Mouse (Mus musculus): ENCODE results near the gene Olfr469. TPM values are rescaled to one million over a fixed set of nuclear protein-coding genes. Genes with fewer than 3 reads are reported as not detected.
"Not testable (repeated sequence)": the region's sequence is repeated elsewhere in the genome, so short reads cannot be mapped to it uniquely, and the experiment has no call there.

Olfr469 gene
- not detected for total RNA-seq (2021)

- intact Hi-C loops (cut with DNase I); DNase-seq: not testable (repeated sequence)
Observed at GRCm38 (mm10) chr7:107825441-107825840, at the start of gene Olfr469. TSS of gene Olfr469 (minus strand) at chr7:107825541.

- DNase-seq = not testable (repeated sequence)
Observed at GRCm38 (mm10) chr7:107847390-107847789, 22.0 kb upstream of the Olfr469 start, which contains the start of gene Olfr470. TSS of gene Olfr470 (minus strand) at chr7:107847490.

GRCm38 (mm10) chr7:107841719-107842118 is 16.4 kb upstream of the Olfr469 start:
- peak in 1 of 2 experiments; percentile 2 for DNase-seq
- intact Hi-C loops (cut with DNase I) = no loop called here

More at GRCm38 (mm10) chr7:107847390-107847789, 22.0 kb upstream of the Olfr469 start, which contains the start of gene Olfr470:
- intact Hi-C loops (cut with DNase I) = not testable (repeated sequence)

- DNase-seq; intact Hi-C loops (cut with DNase I): not testable (repeated sequence)
Observed at GRCm38 (mm10) chr7:107823867-107824266, 1.5 kb downstream of the Olfr469 start.

- intact Hi-C loops (cut with DNase I) = no loop called here
- DNase-seq = no peak
Observed at GRCm38 (mm10) chr7:107819442-107819841, 5.9 kb downstream of the Olfr469 start.

GRCm38 (mm10) chr7:107811963-107812362 is 13.4 kb downstream of the Olfr469 start, which contains the start of gene Olfr467:
TSS of gene Olfr467 (plus strand) at chr7:107812263.
- no peak for DNase-seq
- intact Hi-C loops (cut with DNase I) = no loop called here

- intact Hi-C loops (cut with DNase I) = no loop called here
- no peak for DNase-seq
Observed at GRCm38 (mm10) chr7:107802138-107802537, 23.2 kb downstream of the Olfr469 start.

- DNase-seq = no peak
- intact Hi-C loops (cut with DNase I) = no loop called here
Observed at GRCm38 (mm10) chr7:107801108-107801507, 24.2 kb downstream of the Olfr469 start, which contains the start of gene Ovch2. TSS of gene Ovch2 (minus strand) at chr7:107801208.

- intact Hi-C loops (cut with DNase I) = no loop called here
- DNase-seq = no peak
Observed at GRCm38 (mm10) chr7:107796500-107796899, 28.8 kb downstream of the Olfr469 start.

GRCm38 (mm10) chr7:107787977-107788620 is 37.2 kb downstream of the Olfr469 start:
- peak; percentile 8 to 35 for DNase-seq
- intact Hi-C loops (cut with DNase I) = loop anchor here (5.0 kb wide), 2 partner anchors 131 to 571 kb away; no protein-coding TSS in a partner anchor

- intact Hi-C loops (cut with DNase I) = loop anchor here (2.0 kb wide), 1 partner anchor 31 kb away; no protein-coding TSS in a partner anchor
- DNase-seq = peak in 1 of 2 experiments; percentile 18
Observed at GRCm38 (mm10) chr7:107779611-107780010, 45.7 kb downstream of the Olfr469 start.

GRCm38 (mm10) chr7:107778216-107778615 is 47.1 kb downstream of the Olfr469 start:
- DNase-seq = no peak
- intact Hi-C loops (cut with DNase I) = loop anchor here (2.0 kb wide), 1 partner anchor 29 kb away; no protein-coding TSS in a partner anchor

GRCm38 (mm10) chr7:107770812-107771211 is 54.5 kb downstream of the Olfr469 start:
- no peak for DNase-seq

More at GRCm38 (mm10) chr7:107770812-107771211, 54.5 kb downstream of the Olfr469 start:
- intact Hi-C loops (cut with DNase I) = no loop called here

Other genes starting within 250 kb of the Olfr469 start
- 10 to 100 TPM; 13.0 to 17.5 TPM for gene Ppfibp2, start 230.3 kb downstream of the Olfr469 start, total RNA-seq (2021)
- not detected for gene 5330417H12Rik, start 200.4 kb downstream of the Olfr469 start, total RNA-seq (2021)
- gene Cyb5r2, start 67.5 kb downstream of the Olfr469 start, total RNA-seq (2021) = not detected
- gene Ovch2, start 24.3 kb downstream of the Olfr469 start, total RNA-seq (2021) = not detected
- gene Olfr467, start 13.3 kb downstream of the Olfr469 start, total RNA-seq (2021) = not detected
- not detected for gene Olfr470, start 21.9 kb upstream of the Olfr469 start, total RNA-seq (2021)
- not detected for gene Olfr472, start 72.4 kb upstream of the Olfr469 start, total RNA-seq (2021)
- not detected for gene Olfr473, start 104.9 kb upstream of the Olfr469 start, total RNA-seq (2021)
- not detected for gene Olfr474, start 129.1 kb upstream of the Olfr469 start, total RNA-seq (2021)
- gene Olfr476, start 139.3 kb upstream of the Olfr469 start, total RNA-seq (2021) = not detected
- not detected for gene Olfr477, start 161.2 kb upstream of the Olfr469 start, total RNA-seq (2021)
- not detected for gene Olfr478, start 208.4 kb upstream of the Olfr469 start, total RNA-seq (2021)
- not detected for gene Olfr479, start 225.2 kb upstream of the Olfr469 start, total RNA-seq (2021)
- not detected for gene Olfr480, start 241.8 kb upstream of the Olfr469 start, total RNA-seq (2021)

All from heart, postnatal 10 days (tissue).